Mouse (Mus musculus): Measurements from ENCODE around the gene Lacc1.

GRCm38 (mm10) chr14:77024499-77024898, 12.2 kb downstream of the Lacc1 start:
- no peak for TF ChIP-seq MAX (IDR thresholded peaks at IDR 0.05; ENCODE audit: low read length)
- TF ChIP-seq TCF12 (IDR thresholded peaks at IDR 0.05; ENCODE audit: low read depth, low read length), result no peak
- no peak for TF ChIP-seq MEF2A (IDR thresholded peaks at IDR 0.05; ENCODE audit: borderline replicate concordance, low read depth, low read length)
- no peak for TF ChIP-seq CTCF (conservative IDR thresholded peaks at IDR 0.05 in 1 of 2, IDR thresholded peaks at IDR 0.05 in 1 of 2; ENCODE audit: low read depth in 2 of 2, low read length in 2 of 2)

All from CH12.LX (cell line).